ENCODE assay signal across 16 mouse cellular contexts in genomic region chr3:130228186-130228585, GRCm38 (mm10).
"Had no signal": no experiment of that assay in that cellular context is flagged by ENCODE, and none has a peak within 500 bp of the region (broad histone marks: within the 10 kb centered on the region; RNA-seq: fewer than 3 reads in every experiment).

No protein-coding gene starts in this region.

- H3K4me3 ChIP-seq: neural tube, embryonic 13.5 days; neural tube, embryonic 15.5 days; stomach, embryonic 15.5 days had no signal

- H3K36me3 ChIP-seq: neural tube, embryonic 13.5 days; neural tube, embryonic 15.5 days; stomach, embryonic 15.5 days had no signal

- H3K9ac ChIP-seq: neural tube, embryonic 13.5 days; neural tube, embryonic 15.5 days; stomach, embryonic 15.5 days had no signal

- H3K4me2 ChIP-seq: neural tube, embryonic 13.5 days; neural tube, embryonic 15.5 days; stomach, embryonic 15.5 days had no signal

- H3K27me3 ChIP-seq: neural tube, embryonic 13.5 days; neural tube, embryonic 15.5 days; stomach, embryonic 15.5 days had no signal

- H3K4me1 ChIP-seq: neural tube, embryonic 13.5 days; neural tube, embryonic 15.5 days; stomach, embryonic 15.5 days had no signal

- H3K9me3 ChIP-seq: neural tube, embryonic 13.5 days; neural tube, embryonic 15.5 days; stomach, embryonic 15.5 days had no signal

- H3K27ac ChIP-seq: neural tube, embryonic 13.5 days; neural tube, embryonic 15.5 days; stomach, embryonic 15.5 days; stomach, postnatal 0 days had no signal

- DNase-seq: retina, postnatal 1 day; right cerebral cortex, adult 18-20 months; right cerebral cortex, postnatal 14 days; right cerebral cortex, postnatal 25 days; right cerebral cortex, postnatal 4 days; spleen, adult 18-20 months; thymus, adult 18-20 months; thymus, adult 2 months; thymus, postnatal 14 days; thymus, postnatal 25 days; thymus, postnatal 36 days; thymus, postnatal 4 days had no signal
